Mouse (Mus musculus) spleen, postnatal 0 days (tissue): ENCODE measurements around the gene Defb48. TPM values are rescaled to one million over a fixed set of nuclear protein-coding genes. Genes with fewer than 3 reads are reported as not detected.

Experiments
- polyA plus RNA-seq: library from polyadenylated mRNA; unstranded; fragments of >200 nt; fragmentation: Nextera tagmentation; extraction: Ambion mirVana; gene quantifications from 2 replicates; pipeline ENCODE4 v1.2.1, GENCODE M21; 2015

The Defb48 gene
- not detected in 2 replicates for polyA plus RNA-seq

DNA sequence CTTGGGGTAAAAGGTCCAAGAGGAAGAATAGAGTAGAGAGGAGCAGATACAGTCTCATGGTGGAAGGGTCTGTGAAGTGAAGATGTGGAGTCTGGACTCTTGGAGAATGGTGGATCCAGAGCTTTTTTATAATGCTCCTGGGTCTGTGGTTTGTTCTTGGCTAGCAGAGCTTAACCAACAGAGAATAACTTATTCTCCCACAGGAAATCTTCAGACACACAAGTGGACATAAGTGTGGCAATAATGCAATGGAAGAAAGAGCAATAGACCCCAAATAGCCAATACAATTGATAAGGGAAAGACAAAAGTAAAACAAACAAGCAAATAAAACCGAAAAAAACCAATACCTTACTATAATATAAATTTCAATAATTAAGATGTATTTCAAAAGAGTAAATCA is at the start of gene Defb48:
Gene Defb48, minus strand, starts transcription at position 101 of the 400 bp plus-strand sequence.

DNA sequence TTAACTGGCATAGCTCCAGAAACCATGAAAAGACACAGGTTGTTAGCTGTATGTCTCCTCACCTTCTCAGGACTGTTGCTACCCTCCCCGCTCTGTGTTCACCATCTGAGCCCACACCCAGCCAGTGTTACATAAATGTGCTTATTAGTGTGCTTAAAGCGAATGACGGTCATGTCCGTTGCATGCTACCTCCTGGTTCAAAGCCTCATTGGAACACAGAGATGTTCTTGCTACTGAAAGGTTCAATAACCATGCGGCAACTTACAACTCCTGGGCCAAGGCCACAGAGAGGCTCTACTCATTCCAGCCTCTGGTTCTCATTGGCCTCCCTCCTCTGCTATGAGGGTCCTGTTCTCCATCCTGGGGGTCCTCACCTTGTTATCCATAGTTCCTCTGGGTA is 27.2 kb upstream of the Defb48 start, which contains the start of gene Defb43:
Gene Defb43, plus strand, starts transcription at position 301 of the 400 bp plus-strand sequence.

DNA sequence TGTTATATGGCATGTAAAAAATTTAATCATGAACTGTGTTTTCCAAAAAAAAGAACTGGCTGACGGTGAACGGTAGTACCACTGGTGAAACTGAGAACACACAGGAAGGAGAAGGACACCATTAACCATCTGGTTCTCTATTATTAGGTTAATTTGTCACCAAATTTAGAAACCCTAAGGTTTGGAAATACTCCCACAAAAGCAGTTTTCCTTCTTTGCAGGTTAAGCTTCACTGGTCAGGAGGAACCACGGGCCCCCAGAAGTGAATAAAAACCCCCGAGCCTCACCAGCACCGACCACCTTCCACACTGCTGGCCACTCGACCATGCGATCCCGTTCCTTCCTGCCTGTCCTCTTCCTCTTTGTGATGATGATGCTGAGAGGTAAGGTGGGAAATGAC is 13.5 kb upstream of the Defb48 start, which contains the start of gene Defb47:
Gene Defb47, plus strand, starts transcription at position 301 of the 400 bp plus-strand sequence.

Other genes with a start within 250 kb of the Defb48 start
- 11.1 and 11.8 TPM in 2 replicates for gene Ints6, start 223.3 kb downstream of the Defb48 start, polyA plus RNA-seq
- 2.9 and 4.3 TPM in 2 replicates for gene Wdfy2, start 146.8 kb downstream of the Defb48 start, polyA plus RNA-seq
- gene Defb47, start 13.6 kb upstream of the Defb48 start, polyA plus RNA-seq, result not detected in 2 replicates
- gene Defb43, start 27.3 kb upstream of the Defb48 start, polyA plus RNA-seq, result not detected in 2 replicates
- gene Defb42, start 62.5 kb upstream of the Defb48 start, polyA plus RNA-seq, result not detected in 2 replicates
- not detected in 2 replicates for gene Defb30, start 65.5 kb upstream of the Defb48 start, polyA plus RNA-seq